Mouse (Mus musculus) olfactory bulb, adult 2 months (tissue): ENCODE data around the gene Acsbg1.

Experiments used
- CTCF ChIP-seq: fragments of 200-500 bp; IDR thresholded peaks from 2 replicates; pipeline ENCODE4 v1.5.1; 2012; ENCODE audit warnings: low read depth, mild to moderate bottlenecking, low read length, moderate library complexity; ENCODE audit not compliant: insufficient read depth
- POLR2A ChIP-seq: fragments of 200-500 bp; IDR thresholded peaks from 2 replicates; pipeline ENCODE4 v1.6.1; 2012; ENCODE audit warnings: mild to moderate bottlenecking, low read depth, low read length, moderate library complexity; ENCODE audit not compliant: insufficient read depth

DNA sequence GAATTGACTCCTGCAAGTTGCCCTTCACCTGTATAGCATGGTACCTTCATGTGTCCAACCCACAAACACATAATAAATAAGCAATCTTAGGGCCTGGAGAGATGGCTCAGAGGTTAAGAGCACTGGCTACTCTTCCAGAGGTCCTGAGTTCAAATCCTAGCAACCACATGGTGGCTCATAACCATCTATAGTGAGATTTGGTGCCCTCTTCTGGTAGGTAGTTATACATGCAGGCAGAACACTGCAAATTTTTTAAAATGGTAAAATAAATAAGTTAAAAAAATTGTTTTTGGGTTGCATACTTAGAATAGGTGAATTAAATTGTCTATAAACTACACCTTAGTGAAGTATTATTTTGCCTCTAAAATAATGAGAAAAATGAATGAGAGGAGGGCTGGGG lies 30.8 kb downstream of the Acsbg1 start:
- no peak for TF ChIP-seq CTCF
- TF ChIP-seq POLR2A, result no peak
